ENCODE assay signal across 9 mouse cellular contexts in genomic region chr10:108537641-108538040, GRCm38 (mm10).
DNase-seq lines count a peak whose midpoint lies in the region; ATAC-seq and TF ChIP-seq lines count a peak whose summit lies in the region.
"Had no signal": no experiment of that assay in that cellular context is flagged by ENCODE, and none has a peak within 500 bp of the region (broad histone marks: within the 10 kb centered on the region; RNA-seq: fewer than 3 reads in every experiment).

No protein-coding gene starts in this region.

- peak; percentile 65 for TF ChIP-seq CTCF in layer of hippocampus, adult 2 months (conservative IDR thresholded peaks at IDR 0.05)
- TF ChIP-seq CTCF in lung, postnatal 0 days (IDR thresholded peaks at IDR 0.05), result peak; percentile 76

- TF ChIP-seq EP300 in lung, postnatal 0 days (IDR thresholded peaks at IDR 0.05), result no peak

- no peak overlapping the region for H3K27ac ChIP-seq in layer of hippocampus, adult 2 months
- no peak overlapping the region for H3K27ac ChIP-seq in intestine, embryonic 16.5 days (ENCODE audit: low read length)
- no peak overlapping the region for H3K27ac ChIP-seq in lung, postnatal 0 days (ENCODE audit: low read length)
- H3K27ac ChIP-seq: liver, embryonic 15.5 days had no signal

- H3K36me3 ChIP-seq in intestine, embryonic 16.5 days (ENCODE audit: control insufficient read depth, insufficient read depth, low read length), result no peaks in the 10 kb centered on the region
- H3K36me3 ChIP-seq in lung, postnatal 0 days (ENCODE audit: insufficient read depth, low read length), result no peaks in the 10 kb centered on the region
- H3K36me3 ChIP-seq: liver, embryonic 15.5 days had no signal

- no peak overlapping the region for H3K4me2 ChIP-seq in intestine, embryonic 16.5 days (ENCODE audit: low read depth, low read length)
- no peak overlapping the region for H3K4me2 ChIP-seq in lung, postnatal 0 days (replicated peaks; ENCODE audit: low read depth, low read length)
- H3K4me2 ChIP-seq: liver, embryonic 15.5 days had no signal

- no peak overlapping the region for H3K9ac ChIP-seq in intestine, embryonic 16.5 days (ENCODE audit: low read depth, low read length)
- H3K9ac ChIP-seq in lung, postnatal 0 days (replicated peaks; ENCODE audit: low read depth), result no peak overlapping the region
- H3K9ac ChIP-seq: liver, embryonic 15.5 days had no signal

- no peaks in the 10 kb centered on the region for H3K4me1 ChIP-seq in intestine, embryonic 16.5 days (ENCODE audit: control insufficient read depth, insufficient read depth, low read length)
- no peaks in the 10 kb centered on the region for H3K4me1 ChIP-seq in lung, postnatal 0 days (ENCODE audit: insufficient read depth, low read depth, low read length)
- H3K4me1 ChIP-seq: liver, embryonic 15.5 days had no signal

- 59% methylated on average over 9 of the region's 9 CpGs for WGBS in intestine, embryonic 16.5 days
- 51% methylated on average over 9 of the region's 9 CpGs for WGBS in lung, postnatal 0 days

- DNase-seq in layer of hippocampus, adult 2 months (ENCODE audit: low spot score in 2 of 2), result no peak
- DNase-seq in layer of hippocampus, postnatal 25 days (ENCODE audit: extremely low spot score in 1 of 2, low spot score in 1 of 2), result no peak
- peak; percentile 1 for DNase-seq in c-Kit-positive CD71-positive TER-119-positive erythroid progenitor cells, embryonic 14.5 days (ENCODE audit: low spot score)
- DNase-seq in lung, postnatal 0 days (ENCODE audit: low spot score), result peak; percentile 54
- DNase-seq in left cerebral cortex, adult 8-10 months (ENCODE audit: low spot score in 2 of 2), result no peak
- DNase-seq in spleen, postnatal 14 days (ENCODE audit: low spot score in 2 of 2), result no peak
- no peak for DNase-seq in layer of hippocampus, postnatal 36 days

- no peaks in the 10 kb centered on the region for H3K9me3 ChIP-seq in intestine, embryonic 16.5 days (ENCODE audit: control insufficient read depth, low read length)
- H3K9me3 ChIP-seq in lung, postnatal 0 days (ENCODE audit: low read length), result no peaks in the 10 kb centered on the region
- H3K9me3 ChIP-seq: liver, embryonic 15.5 days had no signal

- no peaks in the 10 kb centered on the region for H3K27me3 ChIP-seq in intestine, embryonic 16.5 days (replicated peaks; ENCODE audit: control insufficient read depth, insufficient read depth, low read length)
- H3K27me3 ChIP-seq in lung, postnatal 0 days (replicated peaks; ENCODE audit: insufficient read depth, low read length), result no peaks in the 10 kb centered on the region
- H3K27me3 ChIP-seq: liver, embryonic 15.5 days had no signal

- no peak overlapping the region for H3K4me3 ChIP-seq in layer of hippocampus, adult 2 months
- no peak overlapping the region for H3K4me3 ChIP-seq in intestine, embryonic 16.5 days (ENCODE audit: low read length)
- H3K4me3 ChIP-seq in lung, postnatal 0 days (ENCODE audit: low read depth, low read length), result no peak overlapping the region
- H3K4me3 ChIP-seq: liver, embryonic 15.5 days had no signal

- peak; percentile 73 for ATAC-seq in intestine, embryonic 16.5 days
- ATAC-seq in lung, postnatal 0 days, result peak; percentile 75

Comparison
In these comparisons a context has a peak if more than half of its experiments do, and no peak if none do; other contexts are left out.
1. DNase-seq: peak in c-Kit-positive CD71-positive TER-119-positive erythroid progenitor cells, embryonic 14.5 days (single experiment) and lung, postnatal 0 days (single experiment); none in layer of hippocampus, adult 2 months (0 of 2), layer of hippocampus, postnatal 25 days (0 of 2), left cerebral cortex, adult 8-10 months (0 of 2), spleen, postnatal 14 days (0 of 2) and layer of hippocampus, postnatal 36 days (0 of 2).